ENCODE assay signal across 9 mouse cellular contexts in the genomic region with DNA sequence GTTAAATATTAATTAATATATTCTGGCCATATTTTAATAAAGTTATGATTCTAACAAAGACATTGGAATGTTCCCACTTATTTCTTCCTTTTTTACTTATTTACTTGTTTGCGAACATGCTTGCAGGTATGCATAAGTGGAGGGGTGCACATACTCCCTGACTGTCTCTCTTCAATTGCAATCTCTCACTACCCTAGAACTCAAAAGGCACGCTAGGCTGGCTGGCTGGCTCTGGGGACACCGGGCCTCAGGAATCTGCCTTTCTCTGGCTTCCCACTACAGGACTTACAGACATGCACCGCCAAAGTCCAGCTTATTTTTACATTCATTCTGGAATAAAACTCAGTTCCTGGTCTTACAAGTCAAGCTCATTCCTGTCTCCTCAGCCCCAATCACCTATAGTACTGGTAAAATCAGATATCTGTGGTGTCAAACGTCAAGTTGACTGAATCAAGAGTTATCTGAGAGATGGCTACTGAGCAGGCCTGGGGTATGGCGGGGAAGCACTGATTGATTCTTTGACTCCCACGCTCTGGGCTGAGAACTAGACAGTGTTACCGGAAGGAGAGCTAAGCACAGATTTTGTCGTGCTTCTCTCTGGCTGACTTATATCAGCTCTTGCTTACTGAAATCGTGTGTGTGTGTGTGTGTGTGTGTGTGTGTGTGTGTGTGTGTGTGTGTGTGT. TPM values are rescaled to one million over a fixed set of nuclear protein-coding genes. Genes with fewer than 3 reads are reported as not detected.
A peak's percentile ranks its signal among the peaks of the same experiment; 100 is the strongest.
DNase-seq lines count a peak whose midpoint lies in the region; ATAC-seq and TF ChIP-seq lines count a peak whose summit lies in the region.
"Had no signal": no experiment of that assay in that cellular context is flagged by ENCODE, and none has a peak within 500 bp of the region (broad histone marks: within the 10 kb centered on the region; RNA-seq: fewer than 3 reads in every experiment).

No protein-coding gene starts in this region.

- no peaks in the 10 kb centered on the region for H3K4me1 ChIP-seq in hindbrain, embryonic 11.5 days (replicated peaks; ENCODE audit: control insufficient read depth, insufficient read depth, low read length)
- no peaks in the 10 kb centered on the region for H3K4me1 ChIP-seq in hindbrain, embryonic 10.5 days (replicated peaks)
- H3K4me1 ChIP-seq in cortical plate, adult 2 months (ENCODE audit: control insufficient read depth, insufficient read depth, low read length), result peaks cover 1% of the 10 kb centered on the region; the same call in 1 of the 2 replicates
- H3K4me1 ChIP-seq in liver, embryonic 12.5 days, result peaks cover 20% of the 10 kb centered on the region
- H3K4me1 ChIP-seq: embryonic facial prominence, embryonic 15.5 days had no signal

- intact Hi-C loops in left cerebral cortex, postnatal 36 days (cut with DNase I), result loop anchor here (2.0 kb wide), 1 partner anchor 206 kb away; no protein-coding TSS in a partner anchor

- peak; percentile 48; the same call in 1 of the 2 replicates for ATAC-seq in hindbrain, embryonic 11.5 days (ENCODE audit: low FRiP score)
- ATAC-seq in liver, embryonic 12.5 days, result peak; percentile 48; the same call in 1 of the 2 replicates

- no peak overlapping the region for H3K4me2 ChIP-seq in hindbrain, embryonic 11.5 days (replicated peaks; ENCODE audit: low read depth, low read length)
- H3K4me2 ChIP-seq in liver, embryonic 12.5 days, result no peak overlapping the region
- H3K4me2 ChIP-seq: embryonic facial prominence, embryonic 15.5 days had no signal

- no peak overlapping the region for H3K9ac ChIP-seq in hindbrain, embryonic 11.5 days (ENCODE audit: low read depth, low read length)
- no peak overlapping the region for H3K9ac ChIP-seq in liver, embryonic 12.5 days
- H3K9ac ChIP-seq: embryonic facial prominence, embryonic 15.5 days had no signal

- H3K4me3 ChIP-seq in hindbrain, embryonic 11.5 days (ENCODE audit: low read depth, low read length), result no peak overlapping the region
- no peak overlapping the region for H3K4me3 ChIP-seq in hindbrain, embryonic 10.5 days
- H3K4me3 ChIP-seq in cortical plate, adult 2 months (ENCODE audit: insufficient read depth, low read length), result no peak overlapping the region
- no peak overlapping the region for H3K4me3 ChIP-seq in liver, embryonic 12.5 days
- H3K4me3 ChIP-seq: embryonic facial prominence, embryonic 15.5 days had no signal

- no peak overlapping the region for H3K27ac ChIP-seq in hindbrain, embryonic 11.5 days (ENCODE audit: low read depth, low read length)
- no peak overlapping the region for H3K27ac ChIP-seq in hindbrain, embryonic 10.5 days
- peak overlapping the region; percentile 59; the same call in 1 of the 2 replicates for H3K27ac ChIP-seq in cortical plate, adult 2 months (ENCODE audit: insufficient read depth, low read length)
- no peak overlapping the region for H3K27ac ChIP-seq in liver, embryonic 12.5 days
- H3K27ac ChIP-seq: embryonic facial prominence, embryonic 15.5 days had no signal

- no peak for DNase-seq in hindbrain, embryonic 11.5 days (ENCODE audit: low spot score)
- DNase-seq in hindbrain, embryonic 10.5 days (ENCODE audit: low spot score), result no peak
- peak; percentile 54 for DNase-seq in CD4-positive, CD25-positive, alpha-beta regulatory T cell, adult 2 months (ENCODE audit: low read depth, low spot score)
- DNase-seq in left cerebral cortex, postnatal 36 days (ENCODE audit: low spot score in 2 of 2), result no peak
- no peak for DNase-seq in left cerebral cortex, adult 11 months (ENCODE audit: low spot score)
- no peak for DNase-seq in lung, postnatal 4 days

- no peaks in the 10 kb centered on the region for H3K9me3 ChIP-seq in hindbrain, embryonic 11.5 days (ENCODE audit: control insufficient read depth, low read length)
- no peaks in the 10 kb centered on the region for H3K9me3 ChIP-seq in hindbrain, embryonic 10.5 days
- no peaks in the 10 kb centered on the region for H3K9me3 ChIP-seq in liver, embryonic 12.5 days (replicated peaks)
- H3K9me3 ChIP-seq: embryonic facial prominence, embryonic 15.5 days had no signal

- TF ChIP-seq POLR2A in cortical plate, adult 2 months (IDR thresholded peaks at IDR 0.05; ENCODE audit: extremely low read depth, insufficient read depth, low read length), result no peak

- no peak for TF ChIP-seq CTCF in cortical plate, adult 2 months (IDR thresholded peaks at IDR 0.05; ENCODE audit: extremely low read depth, insufficient read depth, low read length)

- H3K36me3 ChIP-seq in hindbrain, embryonic 11.5 days (ENCODE audit: control insufficient read depth, insufficient read depth, low read length), result no peaks in the 10 kb centered on the region
- no peaks in the 10 kb centered on the region for H3K36me3 ChIP-seq in hindbrain, embryonic 10.5 days
- 0 out of 2 replicates have a peak, but pooled peaks cover 4% of the 10 kb centered on the region for H3K36me3 ChIP-seq in liver, embryonic 12.5 days
- H3K36me3 ChIP-seq: embryonic facial prominence, embryonic 15.5 days had no signal

- no peaks in the 10 kb centered on the region for H3K27me3 ChIP-seq in hindbrain, embryonic 11.5 days (ENCODE audit: control insufficient read depth, insufficient read depth, low read length)
- no peaks in the 10 kb centered on the region for H3K27me3 ChIP-seq in hindbrain, embryonic 10.5 days (ENCODE audit: insufficient read depth, poor library complexity, severe bottlenecking)
- no peaks in the 10 kb centered on the region for H3K27me3 ChIP-seq in liver, embryonic 12.5 days (replicated peaks)
- H3K27me3 ChIP-seq: embryonic facial prominence, embryonic 15.5 days had no signal

- WGBS in hindbrain, embryonic 11.5 days, result 62% methylated on average over 10 of the region's 10 CpGs
- 63% methylated on average over 10 of the region's 10 CpGs for WGBS in hindbrain, embryonic 10.5 days
- 55% methylated on average over 10 of the region's 10 CpGs for WGBS in liver, embryonic 12.5 days (ENCODE audit: insufficient replicate concordance)

RNA-seq across cellular contexts. Expression of gene Tfpi, which starts 21.9 kb away (rescaled TPM):
- 21.8 TPM in 2 replicates for polyA plus RNA-seq in hindbrain, embryonic 11.5 days (2014; fragmentation: Nextera tagmentation; extraction: Ambion mirVana)
- 18.1 and 18.2 TPM in 2 replicates for polyA plus RNA-seq in hindbrain, embryonic 10.5 days (2016; fragmentation: Nextera tagmentation; extraction: Ambion mirVana)
- polyA plus RNA-seq in cortical plate, adult 2 months (2012; rRNA removed), result 4.6 TPM in 2 replicates
- polyA plus RNA-seq in liver, embryonic 12.5 days (2016; fragmentation: Nextera tagmentation; extraction: Ambion mirVana), result 25.0 and 25.8 TPM in 2 replicates
- 1 to 10 TPM; 3.8 to 5.8 TPM for total RNA-seq in left cerebral cortex, postnatal 36 days (2021)

RNA-seq across cellular contexts. Expression of gene Calcrl, which starts 29.5 kb away (rescaled TPM):
- 17.7 and 18.5 TPM in 2 replicates for polyA plus RNA-seq in hindbrain, embryonic 11.5 days (2014; fragmentation: Nextera tagmentation; extraction: Ambion mirVana)
- 12.9 and 13.1 TPM in 2 replicates for polyA plus RNA-seq in hindbrain, embryonic 10.5 days (2016; fragmentation: Nextera tagmentation; extraction: Ambion mirVana)
- polyA plus RNA-seq in cortical plate, adult 2 months (2012; rRNA removed), result 3.7 and 3.8 TPM in 2 replicates
- 22.1 and 24.6 TPM in 2 replicates for polyA plus RNA-seq in liver, embryonic 12.5 days (2016; fragmentation: Nextera tagmentation; extraction: Ambion mirVana)
- 1 to 10 TPM; 6.1 TPM for total RNA-seq in left cerebral cortex, postnatal 36 days (2021)
